Mouse (Mus musculus): Measurements from ENCODE around the gene Prkg1. TPM values are rescaled to one million over a fixed set of nuclear protein-coding genes. Genes with fewer than 3 reads are reported as not detected.

Gene Prkg1
- total and polyA plus RNA-seq, 2 experiments, result 0.27 to 3.4 TPM

DNA sequence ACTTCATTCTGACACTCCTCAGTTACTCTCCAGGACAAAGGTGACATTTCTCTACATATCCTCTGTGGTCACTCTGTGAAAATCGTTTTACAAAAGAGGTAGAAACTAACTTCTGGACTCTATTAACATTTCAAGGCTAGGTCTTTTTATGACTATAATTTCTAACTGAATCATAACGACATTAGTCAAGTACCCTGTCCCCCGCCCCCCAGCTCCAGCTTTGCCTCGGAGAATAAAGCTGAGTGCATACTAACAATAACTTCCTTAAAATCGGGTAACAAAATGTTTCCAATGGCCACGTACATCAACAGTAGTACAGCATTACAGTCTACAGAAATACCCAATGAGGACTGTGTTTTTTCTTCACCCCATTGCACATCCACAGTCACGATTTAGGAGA is 351.3 kb downstream of the Prkg1 start:
- H3K36me3 ChIP-seq (ENCODE audit: control insufficient read depth, insufficient read depth, low read length), result no peaks in the 10 kb centered on the region
- H3K4me1 ChIP-seq (ENCODE audit: control insufficient read depth, insufficient read depth, low read length), result no peaks in the 10 kb centered on the region
- no peaks in the 10 kb centered on the region for H3K79me2 ChIP-seq (ENCODE audit: control insufficient read depth, insufficient read depth, low read length)
- H3K9ac ChIP-seq (ENCODE audit: low read depth, low read length), result no peak overlapping the region
- H3K4me3 ChIP-seq (ENCODE audit: insufficient read depth, low read depth, low read length), result no peak overlapping the region
- no peak for DNase-seq (ENCODE audit: extremely low read depth, low read depth, low spot score)
- TF ChIP-seq CTCF (IDR thresholded peaks at IDR 0.05; ENCODE audit: low read depth, low read length), result no peak
- no peak for TF ChIP-seq POLR2A (IDR thresholded peaks at IDR 0.05; ENCODE audit: extremely low read depth, insufficient read depth, low read length)
- 80% methylated on average over 7 of the region's 7 CpGs for WGBS
- no peak overlapping the region for H3K27ac ChIP-seq (replicated peaks; ENCODE audit: insufficient read depth, low read depth, low read length)
- H3K27me3 ChIP-seq (ENCODE audit: control insufficient read depth, insufficient read depth, low read length), result no peaks in the 10 kb centered on the region; the same call in 1 of the 2 replicates

DNA sequence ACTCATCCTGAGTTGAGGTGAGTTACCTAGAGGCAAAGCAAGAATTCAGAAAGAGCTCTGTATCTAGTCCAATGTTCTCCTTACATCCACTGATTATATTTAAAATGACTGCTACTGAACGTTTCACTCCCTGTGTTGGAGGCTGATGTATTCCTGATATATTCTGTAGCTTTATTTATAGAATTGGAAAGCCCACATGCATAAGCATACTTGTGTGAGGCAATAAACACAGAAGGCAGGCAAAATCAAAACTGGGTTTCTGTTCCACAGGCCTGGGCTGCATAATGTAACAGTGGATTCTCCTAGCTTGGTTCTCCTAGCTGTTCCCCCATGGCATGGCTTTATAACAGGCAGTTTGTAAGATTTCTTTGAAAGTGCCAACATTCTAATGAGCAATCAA is 368.7 kb downstream of the Prkg1 start:
- Histone ChIP-seq H3K4me3 (ENCODE audit: insufficient read depth, low read depth, low read length) (no peak overlapping the region), H3K79me2 (ENCODE audit: control insufficient read depth, insufficient read depth, low read length) (no peaks in the 10 kb centered on the region), H3K27ac (replicated peaks; ENCODE audit: insufficient read depth, low read depth, low read length) (no peak overlapping the region), H3K27me3 (ENCODE audit: control insufficient read depth, insufficient read depth, low read length) (no peaks in the 10 kb centered on the region), H3K9ac (ENCODE audit: low read depth, low read length) (no peak overlapping the region), H3K4me1 (ENCODE audit: control insufficient read depth, insufficient read depth, low read length) (no peaks in the 10 kb centered on the region), H3K36me3 (ENCODE audit: control insufficient read depth, insufficient read depth, low read length) (no peaks in the 10 kb centered on the region)
- TF ChIP-seq CTCF (IDR thresholded peaks at IDR 0.05; ENCODE audit: low read depth, low read length), result no peak
- TF ChIP-seq POLR2A (IDR thresholded peaks at IDR 0.05; ENCODE audit: extremely low read depth, insufficient read depth, low read length), result no peak
- 67% methylated on average over 1 of the region's 1 CpGs for WGBS
- DNase-seq (ENCODE audit: extremely low read depth, low read depth, low spot score), result no peak

DNA sequence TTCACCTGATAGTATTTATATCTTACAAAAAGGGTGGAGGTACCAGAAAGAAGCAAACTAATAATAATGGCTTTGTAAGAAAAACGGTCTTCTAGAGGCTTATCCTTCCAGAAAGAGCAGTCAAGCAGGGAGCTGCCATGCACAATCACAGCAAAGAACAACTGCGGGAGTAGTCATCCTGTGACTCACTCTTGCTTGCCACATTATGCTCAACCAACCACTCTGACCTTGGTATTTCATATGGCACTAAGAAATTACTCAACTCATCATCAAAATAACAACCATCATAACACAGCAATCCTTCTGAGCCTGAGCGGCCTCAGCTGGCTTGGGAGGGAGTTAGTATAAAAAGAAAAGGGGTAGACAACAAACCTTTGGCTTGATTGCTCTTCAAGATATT is 379.5 kb downstream of the Prkg1 start:
- Histone ChIP-seq H3K27me3 (ENCODE audit: control insufficient read depth, insufficient read depth, low read length) (no peaks in the 10 kb centered on the region), H3K4me3 (ENCODE audit: insufficient read depth, low read depth, low read length) (no peak overlapping the region), H3K4me1 (ENCODE audit: control insufficient read depth, insufficient read depth, low read length) (no peaks in the 10 kb centered on the region), H3K79me2 (ENCODE audit: control insufficient read depth, insufficient read depth, low read length) (no peaks in the 10 kb centered on the region), H3K36me3 (ENCODE audit: control insufficient read depth, insufficient read depth, low read length) (no peaks in the 10 kb centered on the region), H3K27ac (replicated peaks; ENCODE audit: insufficient read depth, low read depth, low read length) (no peak overlapping the region), H3K9ac (ENCODE audit: low read depth, low read length) (no peak overlapping the region)
- WGBS, result 86% methylated on average over 3 of the region's 3 CpGs
- no peak for TF ChIP-seq POLR2A (IDR thresholded peaks at IDR 0.05; ENCODE audit: extremely low read depth, insufficient read depth, low read length)
- no peak for TF ChIP-seq CTCF (IDR thresholded peaks at IDR 0.05; ENCODE audit: low read depth, low read length)
- DNase-seq (ENCODE audit: extremely low read depth, low read depth, low spot score), result no peak

DNA sequence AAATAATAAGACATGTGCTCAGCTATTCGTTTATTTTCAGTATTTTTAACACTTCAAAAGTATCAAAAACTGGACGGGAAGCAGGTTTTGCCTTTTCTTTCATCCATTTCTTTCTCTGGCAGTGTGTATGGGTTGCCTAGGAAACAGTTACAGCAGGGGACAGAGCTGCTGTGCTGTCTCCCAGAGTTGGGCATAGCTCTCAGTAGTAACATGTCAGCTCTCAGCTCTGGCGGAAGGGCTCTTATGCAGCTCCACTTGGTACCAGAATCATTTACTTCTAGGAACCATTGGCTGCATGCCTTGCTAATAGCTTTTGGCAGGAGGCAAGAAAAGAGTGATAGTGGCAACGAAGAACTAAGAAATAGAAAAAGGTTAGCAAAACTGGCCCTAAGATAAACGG is 381.0 kb downstream of the Prkg1 start:
- WGBS, result 68% methylated on average over 5 of the region's 5 CpGs
- TF ChIP-seq CTCF (IDR thresholded peaks at IDR 0.05; ENCODE audit: low read depth, low read length) (no peak), POLR2A (IDR thresholded peaks at IDR 0.05; ENCODE audit: extremely low read depth, insufficient read depth, low read length) (no peak)
- no peak overlapping the region for H3K4me3 ChIP-seq (ENCODE audit: insufficient read depth, low read depth, low read length)
- no peak overlapping the region for H3K9ac ChIP-seq (ENCODE audit: low read depth, low read length)
- H3K27me3 ChIP-seq (ENCODE audit: control insufficient read depth, insufficient read depth, low read length), result no peaks in the 10 kb centered on the region
- no peak for DNase-seq (ENCODE audit: extremely low read depth, low read depth, low spot score)
- no peak overlapping the region for H3K27ac ChIP-seq (replicated peaks; ENCODE audit: insufficient read depth, low read depth, low read length)
- H3K36me3 ChIP-seq (ENCODE audit: control insufficient read depth, insufficient read depth, low read length), result no peaks in the 10 kb centered on the region
- H3K4me1 ChIP-seq (ENCODE audit: control insufficient read depth, insufficient read depth, low read length), result no peaks in the 10 kb centered on the region
- no peaks in the 10 kb centered on the region for H3K79me2 ChIP-seq (ENCODE audit: control insufficient read depth, insufficient read depth, low read length)

DNA sequence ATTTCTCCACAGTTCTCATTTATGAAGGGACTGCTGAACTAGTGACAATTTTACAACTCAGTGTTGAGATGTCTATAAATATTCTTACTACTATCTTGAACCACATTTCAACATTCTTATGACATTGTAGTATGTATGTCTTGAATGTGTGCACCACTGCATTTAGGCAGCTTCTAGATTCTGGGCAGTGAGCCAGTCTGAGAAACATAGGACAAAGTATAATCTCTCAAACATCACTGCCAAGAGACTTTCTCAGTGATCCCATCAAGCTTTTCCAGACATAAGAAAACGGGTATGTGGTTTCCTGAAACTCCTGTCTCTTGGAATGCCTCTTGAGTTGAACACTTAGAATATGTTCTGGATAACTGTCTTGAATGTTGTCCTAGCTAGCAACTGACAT is 394.7 kb downstream of the Prkg1 start:
- Histone ChIP-seq H3K4me3 (ENCODE audit: insufficient read depth, low read depth, low read length) (no peak overlapping the region), H3K4me1 (ENCODE audit: control insufficient read depth, insufficient read depth, low read length) (0 out of 2 replicates have a peak, but pooled peaks cover 1% of the 10 kb centered on the region), H3K27ac (replicated peaks; ENCODE audit: insufficient read depth, low read depth, low read length) (no peak overlapping the region), H3K9ac (ENCODE audit: low read depth, low read length) (no peak overlapping the region), H3K36me3 (ENCODE audit: control insufficient read depth, insufficient read depth, low read length) (no peaks in the 10 kb centered on the region), H3K79me2 (ENCODE audit: control insufficient read depth, insufficient read depth, low read length) (no peaks in the 10 kb centered on the region), H3K27me3 (ENCODE audit: control insufficient read depth, insufficient read depth, low read length) (no peaks in the 10 kb centered on the region)
- DNase-seq (ENCODE audit: extremely low read depth, low read depth, low spot score), result peak; percentile 5
- WGBS, result 51% methylated on average over 1 of the region's 1 CpGs
- no peak for TF ChIP-seq CTCF (IDR thresholded peaks at IDR 0.05; ENCODE audit: low read depth, low read length)
- TF ChIP-seq POLR2A (IDR thresholded peaks at IDR 0.05; ENCODE audit: extremely low read depth, insufficient read depth, low read length), result no peak

DNA sequence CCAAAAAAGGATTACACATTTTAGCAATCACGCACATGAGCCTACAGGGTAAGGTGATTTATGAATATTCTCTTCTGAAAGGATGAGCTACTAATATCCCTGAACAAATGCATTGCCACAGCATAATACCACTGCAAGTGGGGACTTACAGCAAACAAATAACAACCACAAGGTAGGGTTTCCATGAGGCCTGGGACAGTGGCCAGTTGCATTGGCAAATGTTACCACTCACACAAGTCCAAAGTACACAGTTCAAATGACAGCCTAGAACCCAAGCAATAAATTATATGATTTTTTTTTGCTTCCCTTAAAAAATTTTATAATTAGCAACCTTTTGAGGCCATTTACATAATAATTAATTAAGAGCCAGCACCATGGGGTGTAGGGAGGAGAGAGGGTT is 395.7 kb downstream of the Prkg1 start:
- Histone ChIP-seq H3K4me1 (ENCODE audit: control insufficient read depth, insufficient read depth, low read length) (0 out of 2 replicates have a peak, but pooled peaks cover 1% of the 10 kb centered on the region), H3K9ac (ENCODE audit: low read depth, low read length) (no peak overlapping the region), H3K27me3 (ENCODE audit: control insufficient read depth, insufficient read depth, low read length) (no peaks in the 10 kb centered on the region), H3K27ac (replicated peaks; ENCODE audit: insufficient read depth, low read depth, low read length) (no peak overlapping the region), H3K79me2 (ENCODE audit: control insufficient read depth, insufficient read depth, low read length) (no peaks in the 10 kb centered on the region), H3K4me3 (ENCODE audit: insufficient read depth, low read depth, low read length) (no peak overlapping the region), H3K36me3 (ENCODE audit: control insufficient read depth, insufficient read depth, low read length) (no peaks in the 10 kb centered on the region)
- TF ChIP-seq CTCF (IDR thresholded peaks at IDR 0.05; ENCODE audit: low read depth, low read length) (no peak), POLR2A (IDR thresholded peaks at IDR 0.05; ENCODE audit: extremely low read depth, insufficient read depth, low read length) (no peak)
- DNase-seq (ENCODE audit: extremely low read depth, low read depth, low spot score), result peak; percentile 60
- WGBS, result 100% methylated on average over 1 of the region's 1 CpGs
